Mouse (Mus musculus) layer of hippocampus, adult 9-10 months (tissue): ENCODE data around the gene A2m.

ENCODE experiments used
- DNase-seq: peaks from one replicate; pipeline ENCODE4 v3.0.0; 2022; ENCODE audit warnings: low spot score

A2m gene

GRCm38 (mm10) chr6:121635076-121635475, at the start of gene A2m:
A2m (plus strand) TSS chr6:121635376.
- no peak for DNase-seq

- DNase-seq = no peak
Observed at GRCm38 (mm10) chr6:121590131-121590530, 45.0 kb upstream of the A2m start.

GRCm38 (mm10) chr6:121600927-121601326, 34.2 kb upstream of the A2m start:
- DNase-seq = no peak

GRCm38 (mm10) chr6:121607861-121608260, 27.3 kb upstream of the A2m start:
- no peak for DNase-seq

GRCm38 (mm10) chr6:121611796-121612195, 23.4 kb upstream of the A2m start:
- DNase-seq = no peak

DNA sequence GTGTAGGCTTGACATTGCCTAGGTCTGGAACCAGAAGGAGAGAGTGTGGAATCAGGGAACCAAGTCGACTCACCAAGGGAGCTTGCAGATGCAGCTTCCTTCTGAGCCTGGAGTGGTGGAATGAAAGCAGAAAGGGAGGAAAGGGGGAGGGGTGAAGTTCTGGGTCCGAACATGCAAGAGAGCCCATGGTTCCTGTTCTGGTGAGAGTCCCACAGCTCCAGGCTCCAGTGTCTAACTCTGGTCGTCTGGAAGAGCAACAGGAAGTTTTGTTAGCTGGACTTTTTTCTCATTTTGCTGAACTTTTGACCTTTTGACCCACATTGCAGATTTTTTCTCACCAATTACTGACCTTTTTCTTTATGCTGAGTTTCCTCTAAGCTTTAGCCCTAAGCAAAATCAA, 17.7 kb upstream of the A2m start:
- DNase-seq = no peak

- DNase-seq = no peak
Observed at GRCm38 (mm10) chr6:121622525-121622924, 12.7 kb upstream of the A2m start.

GRCm38 (mm10) chr6:121634520-121634919, 656 bp upstream of the A2m start:
- DNase-seq = no peak

DNA sequence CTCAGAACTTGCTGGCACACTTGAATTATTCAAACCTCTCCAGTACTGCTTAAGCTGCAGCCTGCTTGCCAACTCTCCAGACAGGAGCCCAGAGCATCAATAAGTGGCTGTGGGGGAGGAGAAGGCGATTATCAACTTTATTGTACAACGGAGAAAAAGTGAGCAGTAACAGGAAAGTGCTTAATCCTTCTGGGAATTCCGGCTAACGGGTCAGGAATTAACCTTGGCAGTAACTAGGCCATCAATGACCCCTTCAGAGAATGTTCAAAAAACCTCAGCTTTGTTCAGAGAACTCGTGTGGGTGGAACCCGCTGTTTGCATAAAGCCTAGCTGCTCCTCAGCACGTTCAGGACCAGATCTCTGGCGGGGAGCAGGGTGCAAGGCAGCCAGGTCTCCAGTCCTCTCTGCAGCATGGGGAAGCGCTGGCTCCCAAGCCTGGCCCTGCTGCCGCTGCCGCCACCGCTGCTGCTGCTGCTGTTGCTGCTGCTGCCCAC, 749 bp downstream of the A2m start:
- DNase-seq = no peak

- no peak for DNase-seq
Observed at GRCm38 (mm10) chr6:121648499-121648898, 13.3 kb downstream of the A2m start.
